Mouse (Mus musculus) hindbrain, embryonic 15.5 days (tissue): ENCODE data around the gene Zfp1. TPM values are rescaled to one million over a fixed set of nuclear protein-coding genes. Genes with fewer than 3 reads are reported as not detected.
A peak's percentile ranks its signal among the peaks of the same experiment; 100 is the strongest.

ENCODE experiments used
- ATAC-seq: fragments of 200-750 bp; cut with Nextera tagmentation; 2 replicates; pipeline ENCODE4 v1.8.0; 2017; ENCODE audit warnings: low read depth, moderate number of reproducible peaks, moderate TSS enrichment; ENCODE audit not compliant: low FRiP score
- H3K27ac ChIP-seq: fragments of 300-500 bp; sonication (generic); replicated peaks from 2 replicates; pipeline ENCODE4 v1.5.1; 2015; ENCODE audit warnings: mild to moderate bottlenecking, inconsistent platforms
- H3K27me3 ChIP-seq: fragments of 300-500 bp; sonication (generic); 2 replicates; pipeline ENCODE4 v1.6.1; 2015; ENCODE audit warnings: control low read depth, inconsistent platforms
- H3K36me3 ChIP-seq: fragments of 300-500 bp; sonication (generic); 2 replicates; pipeline ENCODE4 v1.6.1; 2015; ENCODE audit warnings: control low read depth, inconsistent platforms
- H3K4me1 ChIP-seq: fragments of 300-500 bp; sonication (generic); replicated peaks from 2 replicates; pipeline ENCODE4 v1.6.1; 2015; ENCODE audit warnings: control low read depth, inconsistent platforms
- H3K4me2 ChIP-seq: fragments of 300-500 bp; sonication (generic); 2 replicates; pipeline ENCODE4 v1.6.1; 2015; ENCODE audit warnings: moderate library complexity, mild to moderate bottlenecking, inconsistent platforms
- H3K4me3 ChIP-seq: fragments of 300-500 bp; sonication (generic); 2 replicates; pipeline ENCODE4 v1.5.1; 2015; ENCODE audit warnings: mild to moderate bottlenecking, inconsistent platforms
- H3K9ac ChIP-seq: fragments of 300-500 bp; sonication (generic); 2 replicates; pipeline ENCODE4 v1.6.1; 2015; ENCODE audit warnings: inconsistent platforms
- H3K9me3 ChIP-seq: fragments of 300-500 bp; sonication (generic); 2 replicates; pipeline ENCODE4 v1.6.1; 2016; ENCODE audit warnings: control low read depth, inconsistent platforms
- WGBS: fragments of 180-500 bp; shearing (Covaris S2); methylation state at CpG from one replicate; pipeline ENCODE4 v1.1.7; 2015; 5-methylcytosine and 5-hydroxymethylcytosine counted together
- polyA plus RNA-seq: library from polyadenylated mRNA; unstranded; fragments of >200 nt; fragmentation: Nextera tagmentation; extraction: Ambion mirVana; gene quantifications from 2 replicates; pipeline ENCODE4 v1.2.1, GENCODE M21; 2015

Zfp1 gene
- polyA plus RNA-seq, 1 experiment from 2014 or later, result 25.9 TPM

GRCm38 (mm10) chr8:111705699-111706098 lies 62.5 kb downstream of the Zfp1 start:
- Histone ChIP-seq H3K4me1 (no peaks in the 10 kb centered on the region), H3K27ac (no peak overlapping the region), H3K36me3 (peaks cover 10% of the 10 kb centered on the region), H3K4me3 (no peak overlapping the region), H3K9ac (no peak overlapping the region), H3K4me2 (no peak overlapping the region), H3K27me3 (no peaks in the 10 kb centered on the region), H3K9me3 (no peaks in the 10 kb centered on the region)
- 67% methylated on average over 5 of the region's 5 CpGs for WGBS
- ATAC-seq, result no peak

- H3K4me2 ChIP-seq, result no peak overlapping the region
- H3K4me1 ChIP-seq, result no peaks in the 10 kb centered on the region
- H3K36me3 ChIP-seq, result peaks cover 27% of the 10 kb centered on the region
- no peak overlapping the region for H3K27ac ChIP-seq
- no peaks in the 10 kb centered on the region for H3K9me3 ChIP-seq
- WGBS, result 93% methylated on average over 6 of the region's 6 CpGs
- no peaks in the 10 kb centered on the region for H3K27me3 ChIP-seq
- no peak for ATAC-seq
- no peak overlapping the region for H3K9ac ChIP-seq
- H3K4me3 ChIP-seq, result no peak overlapping the region
Observed at GRCm38 (mm10) chr8:111708265-111708664, 65.1 kb downstream of the Zfp1 start.

- Histone ChIP-seq H3K4me3 (no peak overlapping the region), H3K9me3 (no peaks in the 10 kb centered on the region), H3K4me1 (no peaks in the 10 kb centered on the region), H3K27me3 (no peaks in the 10 kb centered on the region), H3K27ac (no peak overlapping the region), H3K9ac (no peak overlapping the region), H3K4me2 (no peak overlapping the region), H3K36me3 (peaks cover 33% of the 10 kb centered on the region)
- no peak for ATAC-seq
- 95% methylated on average over 1 of the region's 1 CpGs for WGBS
Observed at GRCm38 (mm10) chr8:111709223-111709622, 66.0 kb downstream of the Zfp1 start.

- no peak overlapping the region for H3K27ac ChIP-seq
- H3K4me2 ChIP-seq, result no peak overlapping the region
- no peak for ATAC-seq
- H3K9ac ChIP-seq, result no peak overlapping the region
- 93% methylated on average over 20 of the region's 20 CpGs for WGBS
- H3K9me3 ChIP-seq, result no peaks in the 10 kb centered on the region
- no peaks in the 10 kb centered on the region for H3K27me3 ChIP-seq
- no peak overlapping the region for H3K4me3 ChIP-seq
- H3K4me1 ChIP-seq, result peaks cover 7% of the 10 kb centered on the region
- H3K36me3 ChIP-seq, result peaks cover 37% of the 10 kb centered on the region
Observed at GRCm38 (mm10) chr8:111710777-111711485, 67.7 kb downstream of the Zfp1 start.

- H3K9me3 ChIP-seq, result no peaks in the 10 kb centered on the region
- H3K4me1 ChIP-seq, result peaks cover 19% of the 10 kb centered on the region
- no peaks in the 10 kb centered on the region for H3K27me3 ChIP-seq
- peaks cover 37% of the 10 kb centered on the region for H3K36me3 ChIP-seq
- no peak overlapping the region for H3K9ac ChIP-seq
- H3K4me3 ChIP-seq, result no peak overlapping the region
- 61% methylated on average over 9 of the region's 9 CpGs for WGBS
- H3K4me2 ChIP-seq, result no peak overlapping the region
- ATAC-seq, result no peak
- H3K27ac ChIP-seq, result no peak overlapping the region
Observed at GRCm38 (mm10) chr8:111712135-111712534, 68.9 kb downstream of the Zfp1 start.

- Histone ChIP-seq H3K36me3 (peaks cover 37% of the 10 kb centered on the region), H3K27me3 (no peaks in the 10 kb centered on the region), H3K9ac (no peak overlapping the region), H3K4me2 (no peak overlapping the region), H3K4me1 (peaks cover 24% of the 10 kb centered on the region), H3K27ac (no peak overlapping the region), H3K9me3 (no peaks in the 10 kb centered on the region), H3K4me3 (no peak overlapping the region)
- ATAC-seq, result no peak
- WGBS, result 76% methylated on average over 6 of the region's 6 CpGs
Observed at GRCm38 (mm10) chr8:111712588-111712987, 69.4 kb downstream of the Zfp1 start.

GRCm38 (mm10) chr8:111713291-111713690 lies 70.1 kb downstream of the Zfp1 start:
- Histone ChIP-seq H3K9me3 (no peaks in the 10 kb centered on the region), H3K4me3 (no peak overlapping the region), H3K9ac (no peak overlapping the region), H3K27ac (no peak overlapping the region), H3K27me3 (no peaks in the 10 kb centered on the region), H3K4me2 (no peak overlapping the region), H3K36me3 (peaks cover 37% of the 10 kb centered on the region), H3K4me1 (peaks cover 31% of the 10 kb centered on the region)
- no peak for ATAC-seq
- WGBS, result 92% methylated on average over 11 of the region's 11 CpGs

- Histone ChIP-seq H3K4me2 (no peak overlapping the region), H3K36me3 (peaks cover 37% of the 10 kb centered on the region), H3K27ac (no peak overlapping the region), H3K9ac (no peak overlapping the region), H3K27me3 (no peaks in the 10 kb centered on the region), H3K9me3 (no peaks in the 10 kb centered on the region), H3K4me1 (peaks cover 32% of the 10 kb centered on the region), H3K4me3 (no peak overlapping the region)
- 92% methylated on average over 25 of the region's 25 CpGs for WGBS
- ATAC-seq, result no peak
Observed at GRCm38 (mm10) chr8:111713817-111714216, 70.6 kb downstream of the Zfp1 start.

- 96% methylated on average over 12 of the region's 12 CpGs for WGBS
- Histone ChIP-seq H3K27ac (no peak overlapping the region), H3K4me3 (no peak overlapping the region), H3K36me3 (peaks cover 37% of the 10 kb centered on the region), H3K4me1 (peaks cover 35% of the 10 kb centered on the region), H3K9me3 (no peaks in the 10 kb centered on the region), H3K4me2 (no peak overlapping the region), H3K9ac (no peak overlapping the region), H3K27me3 (no peaks in the 10 kb centered on the region)
- ATAC-seq, result no peak
Observed at GRCm38 (mm10) chr8:111714295-111714694, 71.1 kb downstream of the Zfp1 start.

GRCm38 (mm10) chr8:111715514-111715913 lies 72.3 kb downstream of the Zfp1 start:
- Histone ChIP-seq H3K4me1 (peaks cover 35% of the 10 kb centered on the region), H3K9me3 (no peaks in the 10 kb centered on the region), H3K4me3 (no peak overlapping the region), H3K4me2 (no peak overlapping the region), H3K36me3 (peaks cover 31% of the 10 kb centered on the region), H3K27me3 (no peaks in the 10 kb centered on the region), H3K9ac (no peak overlapping the region), H3K27ac (peak overlapping the region; percentile 88; the same call in 1 of the 2 replicates)
- WGBS, result 73% methylated on average over 13 of the region's 13 CpGs
- no peak for ATAC-seq

GRCm38 (mm10) chr8:111716603-111717487 lies 73.6 kb downstream of the Zfp1 start:
- H3K4me3 ChIP-seq, result no peak overlapping the region
- H3K36me3 ChIP-seq, result peaks cover 20% of the 10 kb centered on the region
- ATAC-seq, result peak; percentile 88
- no peaks in the 10 kb centered on the region for H3K27me3 ChIP-seq
- H3K27ac ChIP-seq, result peak overlapping the region; percentile 88
- WGBS, result 9% methylated on average over 10 of the region's 10 CpGs
- peak overlapping the region; percentile 20 for H3K9ac ChIP-seq
- no peaks in the 10 kb centered on the region for H3K9me3 ChIP-seq
- peaks cover 35% of the 10 kb centered on the region for H3K4me1 ChIP-seq
- peak overlapping the region; percentile 28 for H3K4me2 ChIP-seq

GRCm38 (mm10) chr8:111717488-111717792 lies 74.2 kb downstream of the Zfp1 start:
- no peak overlapping the region for H3K4me3 ChIP-seq
- H3K27me3 ChIP-seq, result no peaks in the 10 kb centered on the region
- peak overlapping the region; percentile 20 for H3K9ac ChIP-seq
- H3K4me2 ChIP-seq, result peak overlapping the region; percentile 28
- ATAC-seq, result no peak
- peak overlapping the region; percentile 88 for H3K27ac ChIP-seq
- peaks cover 35% of the 10 kb centered on the region for H3K4me1 ChIP-seq
- H3K36me3 ChIP-seq, result peaks cover 17% of the 10 kb centered on the region
- no peaks in the 10 kb centered on the region for H3K9me3 ChIP-seq
- WGBS, result 17% methylated on average over 4 of the region's 4 CpGs
